Mouse (Mus musculus) heart, postnatal 25 days (tissue): ENCODE results near the gene Fignl2. TPM values are rescaled to one million over a fixed set of nuclear protein-coding genes. Genes with fewer than 3 reads are reported as not detected.
A peak's percentile ranks its signal among the peaks of the same experiment; 100 is the strongest.

Experiments
- DNase-seq: peaks from one replicate; pipeline ENCODE4 v3.0.0; 2022; ENCODE audit warnings: low spot score
- intact Hi-C: fragments of 180-260 bp; cut with DNase I; formaldehyde crosslinking; loops from one replicate; pipeline ENCODE4 v1.15.1; 2025
- total RNA-seq, 2 experiments: library from RNA; stranded (reverse); gene quantifications; 2 replicates each; pipeline ENCODE4 v1.2.3; 2021

Fignl2 gene
- total RNA-seq, 2 experiments from 2014 or later: 1.3 to 1.4 TPM

DNA sequence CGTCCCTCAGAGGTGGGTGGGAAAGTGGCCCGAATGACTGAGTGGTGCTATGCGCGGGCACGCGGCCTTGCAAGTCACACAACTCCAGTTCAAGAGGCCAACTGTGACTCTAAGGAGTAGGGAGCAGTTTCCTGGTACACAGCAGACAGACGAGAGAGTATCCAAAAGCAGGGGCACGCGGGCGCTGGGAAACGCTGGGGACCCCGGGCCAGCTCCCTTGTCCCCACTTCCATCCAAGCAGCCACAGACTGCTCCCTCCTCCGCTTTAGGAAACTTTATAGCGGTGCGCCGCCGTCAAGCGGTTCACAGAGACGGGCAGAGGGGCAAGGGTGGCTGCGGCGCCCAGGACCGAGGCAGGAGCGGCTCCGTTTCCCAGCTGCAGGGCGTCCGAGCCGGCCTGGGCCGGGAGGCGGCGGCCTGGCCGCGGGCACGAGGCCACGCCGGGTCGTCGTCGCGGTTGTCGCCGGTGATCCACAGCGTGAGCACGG lies 32.3 kb downstream of the Fignl2 start:
- intact Hi-C loops: no loop called here
- no peak for DNase-seq

DNA sequence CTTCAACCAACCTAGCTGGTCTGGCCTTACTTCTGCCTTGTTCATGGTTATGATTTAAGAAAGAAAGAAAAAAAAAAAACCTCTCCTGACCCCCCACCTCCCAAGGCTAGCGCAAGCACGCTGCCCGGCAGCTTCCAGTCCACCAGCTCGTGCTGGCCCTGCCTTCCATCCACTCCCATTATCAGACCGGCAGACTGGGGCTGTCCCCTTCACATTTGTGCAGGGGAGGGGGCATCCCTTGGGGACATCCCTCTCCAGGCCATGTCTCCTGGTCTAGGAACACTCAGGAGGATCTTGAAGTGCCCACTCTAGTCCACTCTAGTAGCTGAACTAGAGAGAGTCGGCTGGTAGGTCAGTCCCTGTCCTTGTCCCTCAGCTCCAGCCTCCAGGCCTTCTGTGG lies 33.8 kb downstream of the Fignl2 start:
- intact Hi-C loops: loop anchor here (5.0 kb wide), 1 partner anchor 287 kb away; no protein-coding TSS in a partner anchor
- DNase-seq: no peak

DNA sequence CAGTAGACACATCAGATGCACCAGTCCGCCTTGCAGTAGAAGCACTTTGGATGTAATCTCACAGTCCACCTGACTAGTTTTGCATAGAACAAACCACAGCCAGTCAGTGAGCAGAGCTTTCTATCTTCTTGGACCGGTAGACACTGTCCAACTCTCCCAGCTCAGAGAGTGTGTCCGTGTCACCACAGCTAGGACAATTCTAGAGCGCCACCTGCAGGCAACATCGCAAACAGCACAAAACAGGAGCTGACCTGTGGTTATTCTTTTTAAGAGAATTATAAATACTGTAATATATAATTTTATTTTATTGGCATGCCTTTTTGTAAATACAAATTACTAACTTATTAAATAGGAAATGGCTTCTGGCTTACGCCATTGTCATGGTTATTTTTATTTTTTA lies 35.8 kb downstream of the Fignl2 start:
- no peak for DNase-seq
- intact Hi-C loops: loop anchor here (5.0 kb wide), 1 partner anchor 285 kb away; no protein-coding TSS in a partner anchor

DNA sequence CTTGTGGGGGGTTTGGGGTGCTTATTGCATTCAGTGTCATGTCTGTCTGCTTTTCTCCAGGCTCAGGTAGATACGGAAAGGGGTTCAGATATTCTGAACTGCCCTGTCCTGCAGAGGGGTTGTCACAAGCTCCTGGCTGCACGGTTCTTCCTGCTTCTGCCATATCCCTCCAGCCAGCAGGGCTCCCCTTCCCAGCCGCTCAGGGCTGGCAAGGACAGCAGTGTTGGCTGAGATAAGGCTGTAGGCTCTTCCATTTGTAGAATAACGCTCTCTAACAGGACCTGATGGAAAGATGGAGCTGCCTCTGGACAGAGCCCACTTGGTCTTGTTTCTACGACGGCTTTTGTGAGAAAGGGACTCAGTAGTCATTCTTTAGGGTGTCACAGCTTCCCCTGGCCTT lies 36.4 kb downstream of the Fignl2 start:
- DNase-seq: no peak

DNA sequence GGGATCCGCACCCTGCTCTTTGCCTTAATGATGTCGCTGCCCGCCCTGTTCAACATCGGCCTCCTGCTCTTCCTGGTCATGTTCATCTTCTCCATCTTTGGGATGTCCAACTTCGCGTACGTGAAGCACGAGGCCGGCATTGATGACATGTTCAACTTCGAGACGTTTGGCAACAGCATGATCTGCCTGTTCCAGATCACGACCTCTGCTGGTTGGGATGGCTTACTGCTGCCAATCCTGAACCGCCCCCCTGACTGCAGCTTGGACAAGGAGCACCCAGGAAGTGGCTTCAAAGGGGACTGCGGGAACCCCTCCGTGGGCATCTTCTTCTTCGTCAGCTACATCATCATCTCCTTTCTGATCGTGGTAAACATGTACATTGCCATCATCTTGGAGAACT lies 38.7 kb downstream of the Fignl2 start:
- no peak for DNase-seq
- intact Hi-C loops: loop anchor here (5.0 kb wide), 1 partner anchor 282 kb away; no protein-coding TSS in a partner anchor

More for the DNA sequence above, 36.4 kb downstream of the Fignl2 start:
- intact Hi-C loops: loop anchor here (5.0 kb wide), 1 partner anchor 285 kb away; no protein-coding TSS in a partner anchor

DNA sequence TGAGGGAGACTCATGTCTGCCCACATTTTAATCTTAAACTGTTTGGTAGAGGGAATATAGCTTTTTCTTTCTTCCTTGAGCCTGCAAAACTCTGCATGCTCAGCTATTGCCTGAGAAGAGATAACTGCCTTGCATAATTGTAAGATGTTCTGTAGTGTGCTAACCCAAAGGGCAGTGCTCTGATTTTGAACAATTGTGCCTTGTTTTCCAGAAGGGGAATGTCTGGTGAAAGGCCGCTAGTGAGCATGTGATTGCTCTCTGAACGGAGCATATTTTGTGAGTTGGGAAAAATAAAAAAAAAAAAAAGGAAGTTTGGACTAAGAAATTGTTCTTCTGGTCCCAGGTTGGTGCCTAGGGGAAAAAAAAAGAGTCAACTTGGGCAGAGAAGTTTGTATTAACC lies 49.4 kb downstream of the Fignl2 start:
- DNase-seq: no peak
- intact Hi-C loops: no loop called here

DNA sequence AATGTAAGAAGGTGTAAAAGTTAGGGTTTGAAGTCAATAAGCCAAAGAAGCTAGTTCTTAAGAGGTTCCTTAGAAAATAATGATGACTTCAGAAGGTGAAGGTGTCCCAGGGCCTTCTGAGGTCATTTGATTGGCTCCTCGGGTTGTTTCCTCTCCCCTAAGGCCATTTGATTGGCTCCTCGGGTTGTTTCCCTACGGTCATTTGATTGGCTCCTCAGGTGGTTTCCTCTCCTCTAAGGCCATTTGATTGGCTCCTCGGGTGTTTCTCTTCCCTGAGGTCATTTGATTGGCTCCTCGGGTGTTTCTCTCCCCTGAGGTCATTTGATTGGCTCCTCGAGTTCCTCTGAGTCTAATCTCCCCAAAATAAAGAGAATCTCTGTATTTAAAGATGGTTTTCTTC lies 67.0 kb downstream of the Fignl2 start:
- intact Hi-C loops: no loop called here
- no peak for DNase-seq

DNA sequence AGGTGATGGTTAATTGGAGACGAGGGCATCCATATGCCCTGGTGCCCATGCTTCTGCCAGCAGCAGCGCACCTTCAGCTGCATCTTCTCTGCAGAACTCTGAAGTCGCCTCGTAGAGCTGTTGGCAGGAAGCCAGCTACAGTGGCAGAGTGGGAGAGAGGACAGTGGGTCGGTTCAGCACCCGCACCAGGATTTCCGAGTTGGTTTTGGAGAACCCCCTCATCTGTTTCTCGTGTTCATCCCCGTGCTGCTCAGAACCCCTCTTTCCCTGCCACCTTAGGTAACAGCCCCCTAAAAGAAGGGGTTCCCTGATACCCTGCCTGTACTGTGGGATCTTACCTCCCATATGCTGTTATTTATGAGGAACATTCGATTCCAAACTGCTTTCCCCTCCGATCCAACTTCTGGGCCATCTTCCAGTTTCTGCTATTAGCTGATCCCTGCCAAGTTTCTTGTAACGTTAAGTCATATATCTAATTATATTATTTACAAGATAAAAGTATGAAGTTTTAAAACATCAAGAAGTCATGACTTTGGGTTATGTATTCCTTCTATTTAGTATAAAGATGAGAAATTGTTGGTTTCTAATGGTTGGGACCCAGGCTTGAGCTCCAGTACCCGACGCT lies 69.9 kb downstream of the Fignl2 start:
- intact Hi-C loops: no loop called here
- no peak for DNase-seq

DNA sequence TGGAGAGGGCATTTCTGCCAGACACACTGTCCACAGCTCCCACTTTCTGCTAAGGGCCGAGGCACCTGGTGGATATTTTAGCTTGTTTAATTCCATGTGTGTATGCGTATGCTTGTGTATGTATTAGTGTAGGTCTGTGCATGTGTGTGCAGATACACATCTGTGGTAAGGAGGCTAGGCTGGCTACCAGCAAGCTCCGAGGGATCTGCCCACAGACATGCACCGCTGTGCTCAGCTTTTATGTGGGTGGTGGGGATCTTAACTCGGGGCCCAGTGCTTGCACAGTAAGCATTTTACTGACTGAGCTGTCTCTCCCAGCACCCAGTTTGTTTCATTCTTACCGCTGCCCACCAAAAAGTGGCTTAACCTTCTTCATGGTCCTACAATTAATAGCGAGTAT lies 71.1 kb downstream of the Fignl2 start:
- intact Hi-C loops: no loop called here
- no peak for DNase-seq

DNA sequence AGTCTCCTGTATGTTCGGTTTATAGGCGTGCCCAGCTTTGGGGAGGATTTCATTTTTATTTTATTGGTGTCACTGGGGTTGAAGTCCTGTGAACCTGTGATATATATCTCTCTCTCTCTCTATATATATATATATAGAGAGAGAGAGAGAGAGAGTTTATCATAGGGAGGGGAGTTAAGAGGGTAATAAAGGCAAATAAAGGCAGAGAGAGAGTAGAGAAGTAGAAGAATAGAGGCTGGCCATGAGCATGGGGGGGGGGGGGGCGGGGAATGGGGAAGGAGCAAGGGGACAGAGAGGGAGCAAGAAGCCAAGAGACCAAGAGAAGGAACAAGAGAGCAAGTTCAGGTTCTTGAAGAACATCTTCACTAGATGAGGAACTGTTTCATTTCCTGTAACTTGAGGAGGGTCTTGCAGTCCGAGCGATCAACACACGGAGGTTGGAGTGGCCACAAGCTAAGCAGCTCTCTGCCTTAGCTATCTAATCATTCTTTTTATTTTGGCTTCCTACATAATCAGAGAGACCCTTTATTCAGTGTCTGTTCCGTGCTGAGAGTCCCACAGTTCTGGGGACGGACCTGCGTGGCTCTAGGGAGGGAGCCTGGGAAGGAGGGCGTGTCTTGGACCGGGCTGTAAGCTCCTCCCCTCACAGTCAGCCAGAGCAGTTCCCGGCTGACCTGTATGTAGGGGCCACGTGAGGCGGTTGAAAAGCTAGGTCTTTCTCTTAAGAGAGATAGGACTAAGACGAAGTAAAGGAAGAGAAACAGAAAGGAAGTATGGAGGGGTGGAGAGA lies 71.9 kb downstream of the Fignl2 start:
- intact Hi-C loops: no loop called here
- peak; percentile 23 for DNase-seq

DNA sequence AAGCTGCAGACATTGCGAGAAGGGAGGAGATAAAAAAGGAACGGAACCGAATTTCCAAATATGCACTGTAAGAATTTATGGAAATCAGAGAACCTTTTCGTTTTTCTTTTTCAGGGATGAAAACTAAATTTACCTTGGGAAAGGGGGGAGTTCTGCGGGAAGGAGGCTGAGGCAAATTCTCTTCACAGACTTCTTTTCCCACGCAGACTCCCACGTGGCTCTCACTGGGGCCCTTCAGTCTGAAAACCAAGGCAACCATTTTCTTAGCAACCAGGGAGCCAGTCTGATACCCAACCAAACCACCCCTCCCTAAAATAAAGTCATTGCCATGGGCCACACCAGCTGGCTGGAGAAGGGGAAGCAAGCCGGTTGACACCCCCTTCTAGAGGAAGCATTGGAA lies 72.7 kb downstream of the Fignl2 start:
- no peak for DNase-seq
- intact Hi-C loops: no loop called here

DNA sequence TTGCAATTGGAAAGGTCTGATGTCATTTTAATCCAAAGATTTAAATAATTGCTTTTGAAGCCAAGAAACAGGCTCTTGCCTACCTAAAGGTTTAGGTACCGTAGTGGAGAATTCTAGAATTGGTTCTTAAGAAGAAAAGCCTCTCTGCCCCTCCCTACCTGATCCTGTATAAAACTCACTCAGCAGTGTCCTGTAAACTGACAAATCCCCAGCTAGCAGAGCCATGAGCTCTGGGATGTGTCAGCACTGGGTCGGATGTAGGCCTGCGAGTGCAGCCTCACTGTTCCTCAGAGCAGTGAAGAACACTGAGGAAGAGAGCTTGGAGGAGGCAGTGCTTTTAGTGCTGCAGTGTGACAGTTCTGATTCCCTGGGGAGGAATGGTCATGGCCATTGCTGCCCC lies 73.8 kb downstream of the Fignl2 start:
- DNase-seq: no peak
- intact Hi-C loops: no loop called here

DNA sequence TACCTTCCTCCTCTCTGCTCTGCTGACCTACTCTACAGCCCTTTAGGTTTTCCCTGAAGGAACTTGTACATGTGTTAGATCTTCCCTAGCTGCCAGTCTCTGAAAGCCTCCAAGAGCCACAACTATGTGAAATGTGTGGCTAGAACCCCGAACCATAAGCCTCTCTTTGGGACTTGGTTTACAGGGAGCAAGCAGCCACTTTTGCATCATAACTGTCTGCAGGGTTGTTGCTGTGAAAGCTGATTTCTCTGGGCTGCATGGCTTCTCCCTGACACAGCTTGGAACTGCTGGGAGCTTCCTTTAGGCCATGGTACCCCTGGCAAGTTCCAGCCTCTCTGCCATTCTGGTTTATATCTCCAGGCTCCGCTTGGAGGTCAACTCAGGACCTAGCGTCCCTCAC lies 75.9 kb downstream of the Fignl2 start:
- no peak for DNase-seq
- intact Hi-C loops: no loop called here

DNA sequence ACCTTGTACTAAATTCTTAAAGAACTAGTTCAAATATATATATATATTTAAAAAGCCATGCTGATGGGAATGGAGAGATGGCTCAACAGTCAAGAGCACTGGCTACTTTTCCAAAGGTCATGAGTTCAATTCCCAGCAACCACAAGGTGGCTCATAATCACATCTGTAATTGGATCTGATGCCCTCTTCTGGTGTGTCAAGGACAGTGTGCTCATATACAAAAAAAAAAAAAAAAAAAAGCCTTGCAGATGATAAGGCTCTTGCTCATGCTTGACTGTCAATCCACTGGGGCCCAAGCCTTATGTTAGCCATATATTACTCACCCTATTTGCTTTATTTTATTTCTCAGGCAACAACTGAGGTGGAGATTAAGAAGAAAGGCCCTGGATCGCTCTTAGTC lies 76.7 kb downstream of the Fignl2 start:
- DNase-seq: no peak
- intact Hi-C loops: no loop called here

Other genes starting within 250 kb of the Fignl2 start
- under 1 TPM; 0.18 to 0.25 TPM for gene Scn8a, start 208.7 kb downstream of the Fignl2 start, total RNA-seq
- not detected for gene Gm47841, start 31.2 kb downstream of the Fignl2 start, total RNA-seq
- gene Ankrd33, start 37.2 kb upstream of the Fignl2 start, total RNA-seq: not detected
- 10 to 100 TPM; 23.2 to 31.5 TPM for gene Acvrl1, start 50.0 kb upstream of the Fignl2 start, total RNA-seq
- gene Acvr1b, start 95.5 kb upstream of the Fignl2 start, total RNA-seq: 10 to 100 TPM; 11.7 to 14.5 TPM
- 10 to 100 TPM in 1 of 2 experiments, 1 to 10 TPM in 1; 9.4 to 12.3 TPM for gene Grasp, start 145.6 kb upstream of the Fignl2 start, total RNA-seq
- 1 to 10 TPM; 5.5 to 6.3 TPM for gene Nr4a1, start 175.7 kb upstream of the Fignl2 start, total RNA-seq
- gene Atg101, start 205.7 kb upstream of the Fignl2 start, total RNA-seq: 10 to 100 TPM; 21.5 to 25.0 TPM
- 1 to 10 TPM; 1.3 to 1.5 TPM for gene 6030408B16Rik, start 214.6 kb upstream of the Fignl2 start, total RNA-seq